Mouse (Mus musculus) neural tube, embryonic 15.5 days (tissue): ENCODE measurements around the gene Tlk1. TPM values are rescaled to one million over a fixed set of nuclear protein-coding genes. Genes with fewer than 3 reads are reported as not detected.

Experiments used
- ATAC-seq: fragments of 200-750 bp; cut with Nextera tagmentation; 2 replicates; pipeline ENCODE4 v1.8.0; 2017; ENCODE audit warnings: mild to moderate bottlenecking, moderate TSS enrichment, moderate library complexity; ENCODE audit not compliant: low FRiP score
- H3K27ac ChIP-seq: fragments of 300-500 bp; sonication (generic); replicated peaks from 2 replicates; pipeline ENCODE4 v1.5.1; 2015; ENCODE audit warnings: mild to moderate bottlenecking, inconsistent platforms
- H3K27me3 ChIP-seq: fragments of 300-500 bp; sonication (generic); replicated peaks from 2 replicates; pipeline ENCODE4 v1.6.1; 2015; ENCODE audit warnings: inconsistent platforms
- H3K36me3 ChIP-seq: fragments of 300-500 bp; sonication (generic); 2 replicates; pipeline ENCODE4 v1.6.1; 2015; ENCODE audit warnings: inconsistent platforms
- H3K4me1 ChIP-seq: fragments of 300-500 bp; sonication (generic); 2 replicates; pipeline ENCODE4 v1.6.1; 2015; ENCODE audit warnings: inconsistent platforms
- H3K4me2 ChIP-seq: fragments of 300-500 bp; sonication (generic); 2 replicates; pipeline ENCODE4 v1.6.1; 2015; ENCODE audit warnings: inconsistent platforms, mild to moderate bottlenecking, moderate library complexity
- H3K4me3 ChIP-seq: fragments of 300-500 bp; sonication (generic); replicated peaks from 2 replicates; pipeline ENCODE4 v1.5.1; 2015; ENCODE audit warnings: mild to moderate bottlenecking, inconsistent platforms
- H3K9ac ChIP-seq: fragments of 300-500 bp; sonication (generic); replicated peaks from 2 replicates; pipeline ENCODE4 v1.6.1; 2015; ENCODE audit warnings: mild to moderate bottlenecking, inconsistent platforms
- H3K9me3 ChIP-seq: fragments of 300-500 bp; sonication (generic); replicated peaks from 2 replicates; pipeline ENCODE4 v1.6.1; 2016; ENCODE audit warnings: inconsistent platforms
- WGBS: fragments of 180-500 bp; shearing (Covaris S2); methylation state at CpG from one replicate; pipeline ENCODE4 v1.1.7; 2015; ENCODE audit warnings: mixed read lengths; 5-methylcytosine and 5-hydroxymethylcytosine counted together
- polyA plus RNA-seq: library from polyadenylated mRNA; unstranded; fragments of >200 nt; fragmentation: Nextera tagmentation; extraction: Ambion mirVana; gene quantifications from 2 replicates; pipeline ENCODE4 v1.2.1, GENCODE M21; 2015

Gene Tlk1
- polyA plus RNA-seq, 1 experiment from 2014 or later: 27.4 TPM

DNA sequence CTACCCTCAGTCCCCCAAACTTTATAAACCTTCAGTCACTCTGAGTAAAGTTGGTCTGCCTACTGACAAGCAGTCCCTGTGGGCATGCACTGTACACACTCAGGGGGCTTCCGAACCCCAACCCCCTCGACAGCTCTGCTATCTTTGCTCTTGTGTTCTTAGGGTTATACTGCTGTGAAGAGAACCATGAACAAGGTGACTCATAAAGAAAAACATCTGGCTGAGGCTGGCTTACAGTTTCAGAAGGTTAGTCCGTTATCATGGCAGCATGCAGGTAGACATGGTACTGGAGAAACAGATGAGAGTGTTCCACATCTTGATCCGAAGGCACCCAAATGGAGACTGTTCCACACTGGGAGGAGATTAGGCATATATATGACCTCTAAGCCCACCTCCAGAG lies 114.7 kb downstream of the Tlk1 start:
- H3K4me2 ChIP-seq: no peak overlapping the region
- WGBS: 94% methylated on average over 4 of the region's 4 CpGs
- no peaks in the 10 kb centered on the region for H3K4me1 ChIP-seq
- no peaks in the 10 kb centered on the region for H3K9me3 ChIP-seq
- no peak for ATAC-seq
- H3K36me3 ChIP-seq: peaks cover 38% of the 10 kb centered on the region
- no peak overlapping the region for H3K27ac ChIP-seq
- no peak overlapping the region for H3K4me3 ChIP-seq
- no peak overlapping the region for H3K9ac ChIP-seq
- H3K27me3 ChIP-seq: no peaks in the 10 kb centered on the region

DNA sequence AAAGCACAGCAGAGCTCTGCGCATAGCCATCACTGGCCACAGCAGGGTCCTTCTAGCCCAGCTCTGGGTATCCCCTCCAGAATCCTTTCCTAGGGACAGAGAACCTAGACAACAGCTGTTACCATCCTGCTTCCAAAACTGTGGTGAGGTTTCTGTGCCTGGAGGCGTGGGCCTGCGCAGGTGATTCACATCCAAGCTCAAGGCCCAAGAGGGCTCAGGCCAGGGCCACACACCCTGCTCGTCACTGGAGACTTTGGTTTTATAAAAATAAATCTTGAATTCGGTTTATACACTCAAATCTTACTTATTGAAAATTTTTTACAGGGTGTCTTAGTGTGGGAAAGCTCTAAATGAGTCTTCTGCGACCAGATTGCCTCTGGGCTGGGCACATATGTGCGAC lies 115.3 kb downstream of the Tlk1 start:
- Histone ChIP-seq H3K27ac (no peak overlapping the region), H3K9ac (no peak overlapping the region), H3K9me3 (no peaks in the 10 kb centered on the region), H3K27me3 (no peaks in the 10 kb centered on the region), H3K4me2 (no peak overlapping the region), H3K36me3 (peaks cover 32% of the 10 kb centered on the region), H3K4me3 (no peak overlapping the region), H3K4me1 (peaks cover under 1% of the 10 kb centered on the region; the same call in 1 of the 2 replicates)
- no peak for ATAC-seq
- 94% methylated on average over 7 of the region's 7 CpGs for WGBS

DNA sequence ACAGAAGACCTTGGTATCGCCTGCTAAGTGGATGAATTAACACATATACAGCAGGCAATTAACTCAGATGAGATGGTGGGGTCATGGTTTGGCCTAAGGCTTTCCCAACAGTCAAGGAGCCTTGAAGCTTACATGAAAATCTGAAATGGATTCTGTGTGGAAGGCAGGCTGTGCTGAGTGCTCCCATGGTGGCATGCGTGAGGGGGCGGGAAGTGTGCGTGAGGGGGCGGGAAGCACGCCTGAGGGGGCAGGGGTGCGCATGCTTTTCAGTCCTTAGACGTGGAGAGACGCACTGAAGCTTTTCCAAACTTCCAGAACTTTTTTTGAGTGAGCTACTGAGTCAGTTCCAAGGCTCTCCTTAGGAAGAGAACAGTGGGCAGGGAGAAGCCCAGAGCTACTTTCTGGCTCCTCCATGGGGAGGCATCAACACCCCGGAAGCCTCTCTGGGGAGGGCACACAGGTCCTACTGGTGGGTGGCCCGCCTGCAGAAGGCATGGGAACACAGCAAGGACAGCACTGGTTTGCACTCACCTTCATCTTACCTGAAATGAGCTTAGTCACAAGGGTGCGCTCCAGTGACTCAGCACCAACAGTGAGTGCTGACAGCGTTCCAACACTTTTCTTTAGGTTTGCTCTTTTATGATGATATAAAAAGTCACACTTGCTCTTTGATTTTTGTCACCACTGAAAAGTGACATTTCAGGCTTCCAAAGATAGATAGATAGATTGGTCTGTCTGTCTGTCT lies 116.4 kb downstream of the Tlk1 start:
- no peak for ATAC-seq
- Histone ChIP-seq H3K4me1 (peaks cover 9% of the 10 kb centered on the region), H3K36me3 (peaks cover 27% of the 10 kb centered on the region), H3K27me3 (no peaks in the 10 kb centered on the region), H3K9me3 (no peaks in the 10 kb centered on the region), H3K4me2 (no peak overlapping the region), H3K27ac (no peak overlapping the region), H3K9ac (no peak overlapping the region), H3K4me3 (no peak overlapping the region)
- 77% methylated on average over 13 of the region's 13 CpGs for WGBS

DNA sequence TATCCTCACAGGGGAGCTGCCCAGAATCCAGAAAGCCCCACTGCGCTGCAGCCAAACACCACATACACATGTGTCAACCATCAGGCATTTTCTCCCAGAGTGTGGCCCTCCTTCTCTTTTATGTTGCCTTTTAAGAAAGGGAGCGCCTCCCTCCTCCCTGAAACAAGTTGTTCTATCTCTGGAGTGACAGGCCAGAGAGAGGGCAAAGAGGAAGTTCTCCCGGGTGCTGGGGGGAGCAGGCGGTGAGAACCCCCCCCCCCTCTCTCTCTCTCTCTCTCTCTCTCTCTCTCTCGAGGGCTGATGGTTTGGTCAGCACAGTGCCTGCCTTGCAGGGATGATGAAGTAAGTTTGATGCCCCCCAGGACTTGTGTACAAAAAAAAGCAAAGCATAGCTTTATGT lies 123.1 kb downstream of the Tlk1 start:
- no peaks in the 10 kb centered on the region for H3K9me3 ChIP-seq
- ATAC-seq: no peak
- H3K4me1 ChIP-seq: peaks cover 9% of the 10 kb centered on the region
- no peak overlapping the region for H3K27ac ChIP-seq
- H3K4me2 ChIP-seq: no peak overlapping the region
- no peaks in the 10 kb centered on the region for H3K27me3 ChIP-seq
- no peaks in the 10 kb centered on the region for H3K36me3 ChIP-seq
- H3K4me3 ChIP-seq: no peak overlapping the region
- 43% methylated on average over 5 of the region's 5 CpGs for WGBS
- no peak overlapping the region for H3K9ac ChIP-seq

DNA sequence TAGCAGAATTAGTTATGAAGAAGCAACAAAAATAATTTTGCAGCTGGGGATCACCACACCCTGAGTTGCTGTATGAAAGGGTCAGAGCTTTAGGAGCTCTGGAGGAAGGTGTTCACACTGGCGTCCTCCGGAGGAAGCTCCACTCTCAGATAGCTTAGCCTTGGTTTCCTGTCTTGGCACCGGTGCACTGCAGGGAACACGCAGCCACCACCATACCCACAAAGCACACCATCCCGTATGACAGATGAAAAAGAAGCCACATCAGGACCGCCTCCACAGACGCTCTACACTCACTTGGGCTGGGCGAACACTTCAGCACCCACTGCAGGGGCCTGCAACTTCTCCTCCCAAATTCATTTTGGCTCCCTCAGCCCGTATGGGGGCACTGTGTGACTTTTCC lies 124.0 kb downstream of the Tlk1 start:
- Histone ChIP-seq H3K4me2 (no peak overlapping the region), H3K4me3 (no peak overlapping the region), H3K9ac (no peak overlapping the region), H3K4me1 (peaks cover 9% of the 10 kb centered on the region), H3K27me3 (no peaks in the 10 kb centered on the region), H3K36me3 (no peaks in the 10 kb centered on the region), H3K27ac (no peak overlapping the region), H3K9me3 (no peaks in the 10 kb centered on the region)
- ATAC-seq: no peak
- 72% methylated on average over 9 of the region's 9 CpGs for WGBS

DNA sequence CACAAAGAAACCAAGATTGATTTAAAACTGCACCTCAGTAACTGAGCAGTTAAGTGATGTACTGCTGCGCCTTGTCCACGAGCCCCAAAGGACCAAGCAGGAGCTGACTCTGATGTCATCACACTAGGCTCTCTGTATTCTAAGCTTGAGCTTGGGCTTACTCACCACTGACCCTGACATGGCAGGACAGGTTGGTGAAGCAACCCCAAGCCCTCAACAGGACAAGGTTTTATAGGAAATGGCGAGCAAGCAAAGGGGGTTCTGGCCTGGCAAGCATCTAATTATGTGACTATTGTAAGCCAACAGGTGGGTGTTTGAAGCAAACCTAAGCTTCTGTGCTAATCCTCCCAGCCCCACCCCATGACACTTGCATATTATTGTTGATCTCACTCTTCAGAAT lies 124.7 kb downstream of the Tlk1 start:
- Histone ChIP-seq H3K9me3 (no peaks in the 10 kb centered on the region), H3K4me3 (no peak overlapping the region), H3K27me3 (no peaks in the 10 kb centered on the region), H3K36me3 (no peaks in the 10 kb centered on the region), H3K4me1 (peaks cover 9% of the 10 kb centered on the region), H3K9ac (no peak overlapping the region), H3K27ac (no peak overlapping the region), H3K4me2 (no peak overlapping the region)
- WGBS: 91% methylated on average over 3 of the region's 3 CpGs
- no peak for ATAC-seq

DNA sequence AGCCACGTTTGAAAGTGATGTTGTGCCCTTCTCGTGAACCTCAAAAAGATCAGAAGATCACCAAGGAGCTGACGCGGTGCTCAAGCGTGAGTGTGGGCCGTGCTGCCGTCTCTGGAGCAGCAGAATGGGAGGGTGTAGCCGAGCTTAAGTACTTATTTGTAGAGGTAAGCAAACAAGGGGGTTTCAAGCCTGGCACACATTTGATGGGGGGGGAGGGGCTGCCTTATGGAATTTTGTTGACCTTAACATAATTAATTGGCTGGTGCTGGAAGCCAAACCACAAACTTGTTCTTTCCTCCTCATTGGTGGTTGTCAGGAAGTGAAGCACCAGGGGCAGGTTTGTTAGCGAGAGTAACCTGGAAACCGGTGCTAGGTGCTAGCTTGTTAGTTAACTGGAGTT lies 129.8 kb downstream of the Tlk1 start:
- WGBS: 94% methylated on average over 10 of the region's 10 CpGs
- no peak for ATAC-seq
- Histone ChIP-seq H3K9ac (no peak overlapping the region), H3K27ac (no peak overlapping the region), H3K36me3 (peaks cover 22% of the 10 kb centered on the region), H3K4me1 (no peaks in the 10 kb centered on the region), H3K4me3 (no peak overlapping the region), H3K27me3 (no peaks in the 10 kb centered on the region), H3K9me3 (no peaks in the 10 kb centered on the region), H3K4me2 (no peak overlapping the region)

DNA sequence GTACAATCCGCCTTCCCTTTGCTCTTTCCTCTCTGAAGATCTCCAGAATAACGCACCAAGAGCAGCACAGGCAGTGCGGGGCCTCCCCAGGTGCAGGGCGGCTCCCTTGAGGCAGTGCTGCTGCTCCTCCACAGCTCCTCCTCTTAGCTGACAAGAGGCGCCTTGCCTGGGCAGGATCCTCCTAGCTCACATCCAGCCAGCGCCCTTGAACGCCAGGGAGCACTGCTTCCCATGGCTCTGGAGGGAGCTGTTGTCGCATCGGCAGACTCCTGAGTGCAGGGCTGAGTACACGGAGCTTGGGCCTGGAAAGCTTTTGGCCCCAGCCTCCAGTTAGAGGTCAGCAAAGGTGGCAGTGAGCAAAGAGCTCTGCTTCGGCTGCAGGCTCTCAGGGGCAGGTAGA lies 135.3 kb downstream of the Tlk1 start:
- no peak overlapping the region for H3K4me3 ChIP-seq
- 88% methylated on average over 11 of the region's 11 CpGs for WGBS
- no peaks in the 10 kb centered on the region for H3K4me1 ChIP-seq

DNA sequence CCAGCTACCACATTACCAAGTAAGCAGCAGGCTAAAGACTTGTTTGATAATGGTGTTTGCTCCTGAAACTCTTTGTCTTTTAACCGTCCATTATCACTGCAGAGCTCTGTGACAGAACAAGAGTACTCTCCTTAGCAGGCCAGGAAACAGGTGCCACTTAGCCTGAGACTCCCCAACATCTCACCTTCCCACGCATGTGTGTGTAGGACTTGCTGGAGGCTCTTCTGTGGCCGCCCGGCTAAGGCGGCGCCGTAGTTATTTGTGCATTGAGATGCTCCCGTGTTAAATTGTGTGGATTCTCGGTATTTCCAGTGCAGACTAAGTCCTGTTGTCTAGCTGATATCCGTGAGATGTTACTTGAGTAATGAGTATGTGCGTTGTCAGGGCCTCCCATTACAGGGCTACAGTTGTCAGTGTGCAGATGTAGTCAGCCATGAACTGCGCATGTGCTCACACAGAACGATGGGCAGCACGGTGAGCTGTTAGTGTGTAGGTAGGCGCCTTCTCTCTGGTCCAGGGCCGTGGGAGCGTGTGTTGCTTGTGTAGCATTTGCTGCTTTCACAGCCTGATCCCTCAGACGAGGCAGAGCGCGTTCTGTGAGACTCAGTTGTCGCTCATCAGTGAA lies 137.0 kb downstream of the Tlk1 start:
- Histone ChIP-seq H3K4me3 (no peak overlapping the region), H3K36me3 (peaks cover 86% of the 10 kb centered on the region), H3K27ac (no peak overlapping the region), H3K9ac (no peak overlapping the region), H3K4me1 (no peaks in the 10 kb centered on the region), H3K4me2 (no peak overlapping the region), H3K9me3 (no peaks in the 10 kb centered on the region), H3K27me3 (no peaks in the 10 kb centered on the region)
- ATAC-seq: no peak
- 96% methylated on average over 21 of the region's 21 CpGs for WGBS

More for the DNA sequence above, 135.3 kb downstream of the Tlk1 start:
- Histone ChIP-seq H3K9ac (no peak overlapping the region), H3K27me3 (no peaks in the 10 kb centered on the region), H3K27ac (no peak overlapping the region), H3K4me2 (no peak overlapping the region), H3K36me3 (peaks cover 70% of the 10 kb centered on the region), H3K9me3 (no peaks in the 10 kb centered on the region)
- no peak for ATAC-seq

DNA sequence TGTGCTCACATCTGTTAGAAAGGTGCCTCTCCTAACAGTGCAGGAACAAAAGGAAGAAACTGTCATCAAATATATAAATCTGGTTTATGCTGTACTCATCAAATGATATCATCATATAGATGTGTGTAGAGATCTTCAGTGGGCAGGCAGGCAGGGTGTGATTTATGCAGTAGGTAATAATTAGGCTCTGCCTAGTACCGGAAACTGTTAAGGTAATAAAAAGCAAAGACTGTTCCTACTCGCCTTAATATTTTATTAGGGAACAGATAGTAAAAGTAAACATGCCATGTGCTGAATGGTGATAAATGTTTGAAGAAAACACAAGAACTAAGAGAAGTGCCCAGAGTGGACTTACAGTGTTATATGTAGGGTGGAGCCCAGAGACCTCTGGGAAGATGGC lies 143.2 kb downstream of the Tlk1 start:
- H3K9me3 ChIP-seq: no peaks in the 10 kb centered on the region
- H3K4me1 ChIP-seq: no peaks in the 10 kb centered on the region
- no peak overlapping the region for H3K4me3 ChIP-seq
- ATAC-seq: no peak
- no peak overlapping the region for H3K9ac ChIP-seq
- H3K36me3 ChIP-seq: peaks cover 85% of the 10 kb centered on the region
- 71% methylated on average over 2 of the region's 2 CpGs for WGBS
- H3K27ac ChIP-seq: no peak overlapping the region
- no peaks in the 10 kb centered on the region for H3K27me3 ChIP-seq
- H3K4me2 ChIP-seq: no peak overlapping the region

DNA sequence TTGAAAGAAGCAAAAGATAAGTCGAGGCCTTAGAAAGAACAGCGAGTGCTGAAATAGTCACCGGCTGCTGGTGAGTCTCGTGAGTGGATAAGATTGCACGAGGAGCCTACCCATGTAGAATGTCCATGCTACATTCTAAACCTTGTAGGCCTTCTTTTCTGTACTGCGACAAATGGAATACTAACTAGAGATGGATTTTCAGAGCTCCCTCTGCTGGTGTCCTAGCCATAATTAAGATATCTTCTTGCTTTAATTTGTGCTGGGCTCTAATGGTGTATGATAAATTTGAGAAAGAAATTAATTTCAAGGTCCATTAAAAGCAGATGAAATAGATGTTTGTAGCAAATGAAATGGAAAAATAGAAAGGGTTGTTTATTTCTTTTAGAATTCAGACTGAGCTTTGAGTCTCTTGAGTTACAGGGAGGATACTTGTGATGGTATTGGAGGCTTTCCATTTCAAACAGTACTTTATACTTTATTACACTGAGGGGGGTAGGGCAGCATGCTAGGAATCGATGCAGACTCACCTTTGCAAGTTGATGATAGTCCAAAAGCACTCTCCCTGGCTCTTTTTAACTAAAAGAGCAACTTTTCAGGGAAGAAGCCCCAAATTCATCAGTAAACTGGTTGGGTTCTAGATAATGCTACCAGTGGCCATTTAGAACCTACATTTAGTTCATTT lies 151.9 kb downstream of the Tlk1 start:
- H3K27ac ChIP-seq: no peak overlapping the region
- H3K9ac ChIP-seq: no peak overlapping the region
- H3K9me3 ChIP-seq: no peaks in the 10 kb centered on the region
- WGBS: 75% methylated on average over 7 of the region's 7 CpGs
- no peaks in the 10 kb centered on the region for H3K27me3 ChIP-seq
- no peaks in the 10 kb centered on the region for H3K4me1 ChIP-seq
- peaks cover 7% of the 10 kb centered on the region for H3K36me3 ChIP-seq
- no peak overlapping the region for H3K4me2 ChIP-seq
- H3K4me3 ChIP-seq: no peak overlapping the region
- no peak for ATAC-seq

DNA sequence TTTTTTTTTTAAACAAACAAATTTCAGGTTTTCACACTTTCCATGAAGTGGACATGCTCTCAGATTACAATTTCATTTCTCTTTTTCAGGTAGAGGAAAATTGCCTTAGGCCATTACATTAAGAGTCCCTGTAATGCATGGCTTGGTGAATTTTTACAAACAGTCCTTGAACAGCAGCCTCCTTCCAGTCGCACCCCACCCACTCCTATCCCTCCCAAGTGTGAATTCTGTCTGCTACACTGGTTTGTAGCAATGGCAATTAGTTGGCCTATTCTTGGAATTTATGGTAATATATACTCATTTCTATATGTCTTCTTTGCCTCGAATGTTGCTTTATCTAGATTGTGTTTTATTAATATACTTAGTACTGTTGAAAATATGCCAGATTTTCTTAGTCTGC lies 153.1 kb downstream of the Tlk1 start:
- no peak for ATAC-seq
- Histone ChIP-seq H3K4me3 (no peak overlapping the region), H3K9me3 (no peaks in the 10 kb centered on the region), H3K27me3 (no peaks in the 10 kb centered on the region), H3K9ac (no peak overlapping the region), H3K27ac (no peak overlapping the region), H3K4me2 (no peak overlapping the region), H3K36me3 (no peaks in the 10 kb centered on the region), H3K4me1 (no peaks in the 10 kb centered on the region)
- WGBS: 78% methylated on average over 2 of the region's 2 CpGs
